Mouse (Mus musculus) gastrocnemius, postnatal 25 days (tissue): Measurements from ENCODE around the gene Msantd4. TPM values are rescaled to one million over a fixed set of nuclear protein-coding genes. Genes with fewer than 3 reads are reported as not detected.
"Not testable (repeated sequence)": the region's sequence is repeated elsewhere in the genome, so short reads cannot be mapped to it uniquely, and the experiment has no call there.

ENCODE experiments used
- DNase-seq: peaks from one replicate; pipeline ENCODE4 v3.0.0; 2022
- long read RNA-seq, 2 experiments: library from polyadenylated mRNA; stranded (forward); transcript quantifications; one replicate each; pipeline ENCODE4 v2.0.0; 2021
- microRNA-seq, 2 experiments: library from miRNA; unstranded; fragments of <30 nt; microRNA quantifications; one replicate each; pipeline ENCODE4 v1.2.0; 2021; ENCODE audit warnings: borderline replicate concordance in 2 of 2
- total RNA-seq, 2 experiments: library from RNA; stranded (reverse); gene quantifications; 1 replicate in 1 of 2; 2 replicates in 1 of 2; pipeline ENCODE4 v1.2.3; 2021

The Msantd4 gene
- total RNA-seq, result 10 to 100 TPM; 27.1 to 27.4 TPM
- long read RNA-seq, experiment 1, transcript Msantd4-202 (3 exons, 2,800 nt), result major isoform, 8 of 14 reads
- long read RNA-seq, experiment 1, partial matches to known transcripts, result 3 of 14 reads
- long read RNA-seq, experiment 1, other reads (novel, unspliced or antisense), result 1 of 14 reads
- long read RNA-seq, experiment 2, transcript Msantd4-202 (3 exons, 2,800 nt), result major isoform, 12 of 13 reads
- long read RNA-seq, experiment 2, partial matches to known transcripts, result 0 of 13 reads
- long read RNA-seq, experiment 2, other reads (novel, unspliced or antisense), result 0 of 13 reads

- DNase-seq, result peak; percentile 99
Measured at GRCm38 (mm10) chr9:4375828-4376639, at the start of gene Msantd4. Gene Msantd4 (plus strand): TSS chr9:4376562.

GRCm38 (mm10) chr9:4353163-4353562 lies 23.2 kb upstream of the Msantd4 start:
- no peak for DNase-seq

- DNase-seq, result no peak
Measured at GRCm38 (mm10) chr9:4376640-4377120, 318 bp downstream of the Msantd4 start.

GRCm38 (mm10) chr9:4400801-4401200 lies 24.4 kb downstream of the Msantd4 start:
- not testable (repeated sequence) for DNase-seq

Small RNAs within 50 kb of the gene (microRNA-seq; reads per million reads assigned to microRNA genes)
- 0 reads per million in 2 experiments for gene Gm23992

Other genes starting within 250 kb of the Msantd4 start
- gene Aasdhppt, start 67.1 kb upstream of the Msantd4 start, total RNA-seq, result 10 to 100 TPM; 10.4 to 11.3 TPM
- 1 to 10 TPM; 4.3 to 4.5 TPM for gene Kbtbd3, start 66.7 kb upstream of the Msantd4 start, total RNA-seq